ENCODE assay signal across 13 mouse cellular contexts in the genomic region with DNA sequence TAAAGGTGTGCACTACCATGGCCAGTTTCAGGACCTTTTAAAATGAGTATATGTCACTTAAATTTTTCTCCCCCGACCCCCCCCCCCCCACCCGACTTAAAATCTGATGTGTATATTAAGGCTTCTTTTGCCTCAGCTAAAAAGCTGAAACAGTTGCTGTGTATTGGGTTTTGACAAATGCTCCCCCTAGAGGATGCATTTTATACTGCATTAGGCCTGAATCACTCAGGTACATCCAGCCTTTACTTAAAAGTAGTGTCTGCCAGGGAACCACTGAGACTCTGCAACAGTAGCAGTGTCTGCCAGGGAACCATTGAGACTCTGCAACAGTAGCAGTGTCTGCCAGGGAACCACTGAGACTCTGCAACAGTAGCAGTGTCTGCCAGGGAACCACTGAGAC. TPM values are rescaled to one million over a fixed set of nuclear protein-coding genes. Genes with fewer than 3 reads are reported as not detected.
DNase-seq lines count a peak whose midpoint lies in the region; ATAC-seq and TF ChIP-seq lines count a peak whose summit lies in the region.
"Had no signal": no experiment of that assay in that cellular context is flagged by ENCODE, and none has a peak within 500 bp of the region (broad histone marks: within the 10 kb centered on the region; RNA-seq: fewer than 3 reads in every experiment).

No protein-coding gene starts in this region.

- H3K36me3 ChIP-seq in heart, adult 2 months (ENCODE audit: control insufficient read depth, insufficient read depth, low read length), result no peaks in the 10 kb centered on the region
- no peaks in the 10 kb centered on the region for H3K36me3 ChIP-seq in heart, embryonic 12.5 days
- H3K36me3 ChIP-seq in midbrain, postnatal 0 days (ENCODE audit: insufficient read depth, low read length), result no peaks in the 10 kb centered on the region
- no peaks in the 10 kb centered on the region for H3K36me3 ChIP-seq in midbrain, embryonic 16.5 days (ENCODE audit: control insufficient read depth, insufficient read depth, low read length)
- H3K36me3 ChIP-seq: embryonic facial prominence, embryonic 13.5 days; midbrain, embryonic 10.5 days had no signal

- 4% methylated on average over 2 of the region's 2 CpGs for WGBS in heart, adult 2 months
- 8% methylated on average over 2 of the region's 2 CpGs for WGBS in heart, embryonic 12.5 days
- WGBS in midbrain, postnatal 0 days, result 15% methylated on average over 1 of the region's 2 CpGs
- 17% methylated on average over 2 of the region's 2 CpGs for WGBS in midbrain, embryonic 16.5 days

- no peak for TF ChIP-seq POLR2A in heart, adult 2 months (IDR thresholded peaks at IDR 0.05; ENCODE audit: insufficient read depth, low read depth, low read length)

- H3K27me3 ChIP-seq in heart, adult 2 months (ENCODE audit: control insufficient read depth, insufficient read depth, low read length), result no peaks in the 10 kb centered on the region
- H3K27me3 ChIP-seq in heart, embryonic 12.5 days (replicated peaks), result no peaks in the 10 kb centered on the region
- H3K27me3 ChIP-seq in midbrain, postnatal 0 days (ENCODE audit: insufficient read depth, low read length), result no peaks in the 10 kb centered on the region
- no peaks in the 10 kb centered on the region for H3K27me3 ChIP-seq in midbrain, embryonic 16.5 days (ENCODE audit: control insufficient read depth, insufficient read depth, low read depth, low read length)
- H3K27me3 ChIP-seq: embryonic facial prominence, embryonic 13.5 days had no signal

- peak; percentile 30 for TF ChIP-seq CTCF in heart, adult 2 months (IDR thresholded peaks at IDR 0.05)
- TF ChIP-seq CTCF in midbrain, postnatal 0 days (IDR thresholded peaks at IDR 0.05), result peak; percentile 66

- no peak for TF ChIP-seq EP300 in heart, adult 2 months (IDR thresholded peaks at IDR 0.05; ENCODE audit: insufficient read depth, low read depth, low read length)

- DNase-seq in heart, adult 2 months, result no peak
- DNase-seq in midbrain, postnatal 0 days (ENCODE audit: low spot score), result peak; percentile 13
- DNase-seq in c-Kit-positive CD71-positive TER-119-positive erythroid progenitor cells, embryonic 14.5 days (ENCODE audit: low spot score), result peak; percentile 10
- no peak for DNase-seq in spleen, postnatal 4 days (ENCODE audit: low spot score in 2 of 2)
- no peak for DNase-seq in adrenal gland, adult 2 months
- DNase-seq: heart, postnatal 14 days; kidney, postnatal 14 days had no signal

- H3K9ac ChIP-seq in heart, adult 2 months (ENCODE audit: low read depth, low read length), result no peak overlapping the region
- H3K9ac ChIP-seq in heart, embryonic 12.5 days, result no peak overlapping the region
- H3K9ac ChIP-seq in midbrain, postnatal 0 days (replicated peaks; ENCODE audit: low read length, poor library complexity, severe bottlenecking), result no peak overlapping the region
- H3K9ac ChIP-seq in midbrain, embryonic 16.5 days (ENCODE audit: low read depth, low read length), result no peak overlapping the region
- H3K9ac ChIP-seq: embryonic facial prominence, embryonic 13.5 days had no signal

- no peak overlapping the region for H3K4me3 ChIP-seq in heart, adult 2 months
- no peak overlapping the region for H3K4me3 ChIP-seq in heart, embryonic 12.5 days
- H3K4me3 ChIP-seq in midbrain, postnatal 0 days (ENCODE audit: low read depth, low read length), result no peak overlapping the region
- no peak overlapping the region for H3K4me3 ChIP-seq in midbrain, embryonic 16.5 days (ENCODE audit: low read depth, low read length)
- H3K4me3 ChIP-seq: embryonic facial prominence, embryonic 13.5 days; midbrain, embryonic 10.5 days had no signal

- H3K4me1 ChIP-seq in heart, adult 2 months (ENCODE audit: control insufficient read depth, insufficient read depth, low read length), result no peaks in the 10 kb centered on the region
- no peaks in the 10 kb centered on the region for H3K4me1 ChIP-seq in heart, embryonic 12.5 days (replicated peaks)
- H3K4me1 ChIP-seq in midbrain, postnatal 0 days (ENCODE audit: insufficient read depth, low read length), result no peaks in the 10 kb centered on the region
- no peaks in the 10 kb centered on the region for H3K4me1 ChIP-seq in midbrain, embryonic 16.5 days (ENCODE audit: control insufficient read depth, insufficient read depth, low read length)
- H3K4me1 ChIP-seq: embryonic facial prominence, embryonic 13.5 days; midbrain, embryonic 10.5 days had no signal

- H3K4me2 ChIP-seq in heart, embryonic 12.5 days, result no peak overlapping the region
- no peak overlapping the region for H3K4me2 ChIP-seq in midbrain, postnatal 0 days (ENCODE audit: low read depth, low read length, poor library complexity, severe bottlenecking)
- H3K4me2 ChIP-seq in midbrain, embryonic 16.5 days (ENCODE audit: low read length), result no peak overlapping the region
- H3K4me2 ChIP-seq: embryonic facial prominence, embryonic 13.5 days had no signal

- H3K79me2 ChIP-seq in heart, adult 2 months (replicated peaks; ENCODE audit: control insufficient read depth, insufficient read depth, low read length), result no peaks in the 10 kb centered on the region

- intact Hi-C loops in heart, adult 2 months (cut with DNase I), result no loop called here

- ATAC-seq in heart, embryonic 12.5 days (ENCODE audit: insufficient number of reproducible peaks, low FRiP score), result no peak
- no peak for ATAC-seq in midbrain, postnatal 0 days (ENCODE audit: low FRiP score)
- no peak for ATAC-seq in midbrain, embryonic 16.5 days
- no peak for ATAC-seq in activated CD4-positive, CD25-positive, alpha-beta regulatory T cell, adult 4 months

- no peak overlapping the region for H3K27ac ChIP-seq in heart, adult 2 months
- H3K27ac ChIP-seq in heart, embryonic 12.5 days (ENCODE audit: poor library complexity, severe bottlenecking), result no peak overlapping the region
- H3K27ac ChIP-seq in midbrain, postnatal 0 days (ENCODE audit: low read depth, low read length), result no peak overlapping the region
- no peak overlapping the region for H3K27ac ChIP-seq in midbrain, embryonic 16.5 days (ENCODE audit: low read length)
- H3K27ac ChIP-seq: embryonic facial prominence, embryonic 13.5 days; midbrain, embryonic 10.5 days had no signal

- H3K9me3 ChIP-seq in heart, embryonic 12.5 days (replicated peaks), result no peaks in the 10 kb centered on the region
- no peaks in the 10 kb centered on the region for H3K9me3 ChIP-seq in midbrain, postnatal 0 days (ENCODE audit: low read length)
- H3K9me3 ChIP-seq in midbrain, embryonic 16.5 days (replicated peaks; ENCODE audit: control insufficient read depth, low read length, poor library complexity, severe bottlenecking), result no peaks in the 10 kb centered on the region
- H3K9me3 ChIP-seq: embryonic facial prominence, embryonic 13.5 days; G1E; midbrain, embryonic 10.5 days had no signal

RNA-seq across cellular contexts. Expression of a gene that starts 33.1 kb away (rescaled TPM):
- total RNA-seq in heart, adult 2 months (2021), result under 1 TPM; 0.10 to 0.36 TPM
- 0.27 and 0.50 TPM in 2 replicates for polyA plus RNA-seq in heart, adult 2 months (2012; rRNA removed)
- polyA plus RNA-seq in heart, embryonic 12.5 days (2016; fragmentation: Nextera tagmentation; extraction: Ambion mirVana), result 0.87 and 0.95 TPM in 2 replicates
- 37.2 and 38.3 TPM in 2 replicates for total RNA-seq in midbrain, postnatal 0 days (2014; rRNA removed)
- polyA plus RNA-seq in midbrain, postnatal 0 days (2015; fragmentation: Nextera tagmentation; extraction: Ambion mirVana), result 8.3 and 9.5 TPM in 2 replicates
- polyA plus RNA-seq in midbrain, embryonic 16.5 days (2015; fragmentation: Nextera tagmentation; extraction: Ambion mirVana), result 22.4 and 24.1 TPM in 2 replicates
- total RNA-seq in adrenal gland, adult 2 months (2021), result under 1 TPM; 0.35 to 0.41 TPM
- polyA plus RNA-seq in adrenal gland, adult 2 months (2012; rRNA removed), result 0.11 and 0.13 TPM in 2 replicates
- under 1 TPM in 1 of 2 experiments, not detected in 1; 0.17 TPM for polyA plus RNA-seq in activated CD4-positive, CD25-positive, alpha-beta regulatory T cell, adult 4 months (2017; shearing (Covaris generic))

Comparison
In these comparisons a context has a peak if more than half of its experiments do, and no peak if none do; other contexts are left out.
1. DNase-seq: peak in midbrain, postnatal 0 days (single experiment) and c-Kit-positive CD71-positive TER-119-positive erythroid progenitor cells, embryonic 14.5 days (single experiment); none in heart, adult 2 months (0 of 2), spleen, postnatal 4 days (0 of 2) and adrenal gland, adult 2 months (single experiment).